Mouse (Mus musculus): Measurements from ENCODE around the gene Olfr530.

The Olfr530 gene

GRCm38 (mm10) chr7:140376231-140376630 is at the start of gene Olfr530:
Gene Olfr530, minus strand, starts transcription at chr7:140376331.
- DNase-seq (ENCODE audit: extremely low read depth, low read depth, low spot score), result no peak

DNA sequence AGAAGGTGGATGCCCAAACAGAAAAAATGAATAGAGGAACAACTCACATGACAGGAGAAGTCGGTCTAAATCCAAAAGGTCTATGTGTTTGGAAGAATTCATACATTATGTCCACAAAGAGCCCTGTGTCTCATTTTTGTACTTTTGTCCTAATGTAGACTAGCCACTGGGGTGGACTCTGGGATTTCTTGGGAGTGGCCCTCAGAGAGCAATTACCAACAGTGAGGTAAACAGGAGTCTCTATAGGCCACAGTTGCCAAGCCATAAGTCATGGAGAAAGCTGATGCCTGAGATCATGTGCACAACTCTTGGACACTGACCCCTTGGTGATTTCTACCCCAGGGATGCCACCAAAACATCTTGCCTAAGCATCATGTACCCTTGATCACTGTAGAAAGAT is 45.4 kb upstream of the Olfr530 start, which contains the start of gene Olfr532:
Gene Olfr532 (minus strand): TSS at position 101 of the 400 bp plus-strand sequence.
- DNase-seq (ENCODE audit: extremely low read depth, low read depth, low spot score), result no peak

GRCm38 (mm10) chr7:140402818-140403217 is 26.7 kb upstream of the Olfr530 start, which contains the start of gene Olfr531:
Gene Olfr531, minus strand, starts transcription at chr7:140402918.
- no peak for DNase-seq (ENCODE audit: extremely low read depth, low read depth, low spot score)

DNA sequence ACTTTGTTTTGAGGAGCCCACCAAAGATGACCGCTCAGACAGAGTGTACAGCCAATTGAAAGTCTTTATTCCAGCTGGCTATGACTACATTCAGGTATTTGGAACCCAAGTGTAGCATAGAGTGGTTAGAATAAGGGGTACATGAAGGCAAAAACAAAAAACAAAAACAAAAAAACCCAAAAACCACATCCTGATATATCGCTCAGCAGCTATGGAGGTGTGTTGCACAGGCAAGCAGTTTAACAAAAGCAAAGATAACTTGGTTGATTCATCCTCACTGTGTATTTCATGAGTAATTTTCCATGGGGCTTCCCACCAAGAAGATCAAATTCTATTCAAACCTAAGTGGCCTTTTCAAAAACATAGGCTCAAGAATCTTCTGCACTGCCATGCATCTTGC is 780 bp upstream of the Olfr530 start:
- DNase-seq (ENCODE audit: extremely low read depth, low read depth, low spot score), result no peak

GRCm38 (mm10) chr7:140374300-140374699 is 1.8 kb downstream of the Olfr530 start:
- no peak for DNase-seq (ENCODE audit: extremely low read depth, low read depth, low spot score)

GRCm38 (mm10) chr7:140361571-140361970 is 14.6 kb downstream of the Olfr530 start, which contains the start of gene Olfr60:
Gene Olfr60, minus strand, starts transcription at chr7:140361671.
- no peak for DNase-seq (ENCODE audit: extremely low read depth, low read depth, low spot score)

GRCm38 (mm10) chr7:140333717-140334116 is 42.4 kb downstream of the Olfr530 start, which contains the start of gene Olfr527:
Gene Olfr527, plus strand, starts transcription at chr7:140334017.
- no peak for DNase-seq (ENCODE audit: extremely low read depth, low read depth, low spot score)

DNA sequence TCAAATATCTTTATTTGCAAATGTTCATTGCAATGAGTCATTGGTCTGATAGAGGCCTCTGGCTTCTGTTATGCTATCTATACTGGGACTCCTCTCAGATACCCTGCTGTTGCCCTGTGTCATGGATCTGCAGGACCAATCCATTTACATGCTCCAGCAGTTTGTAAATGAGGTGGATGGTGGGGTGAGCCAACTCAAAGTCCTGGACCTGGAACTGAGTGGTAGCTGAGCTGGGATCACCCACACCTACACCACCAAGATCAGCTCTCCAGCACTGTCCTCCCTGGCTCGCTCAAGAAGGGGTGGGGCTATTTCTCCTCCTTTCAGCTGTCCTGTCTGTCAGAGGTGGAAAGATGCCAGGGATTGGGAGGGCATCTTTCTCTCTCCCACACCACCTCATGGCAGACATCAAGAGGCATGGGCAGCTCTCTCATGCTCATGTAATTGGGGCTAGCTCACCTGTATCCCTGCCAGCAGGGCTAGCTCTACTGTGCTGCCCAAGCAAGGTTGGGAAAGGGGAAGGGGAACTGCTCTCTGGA is 46.3 kb downstream of the Olfr530 start:
- no peak for DNase-seq (ENCODE audit: extremely low read depth, low read depth, low spot score)
